ENCODE assay signal across 17 mouse cellular contexts in the genomic region with DNA sequence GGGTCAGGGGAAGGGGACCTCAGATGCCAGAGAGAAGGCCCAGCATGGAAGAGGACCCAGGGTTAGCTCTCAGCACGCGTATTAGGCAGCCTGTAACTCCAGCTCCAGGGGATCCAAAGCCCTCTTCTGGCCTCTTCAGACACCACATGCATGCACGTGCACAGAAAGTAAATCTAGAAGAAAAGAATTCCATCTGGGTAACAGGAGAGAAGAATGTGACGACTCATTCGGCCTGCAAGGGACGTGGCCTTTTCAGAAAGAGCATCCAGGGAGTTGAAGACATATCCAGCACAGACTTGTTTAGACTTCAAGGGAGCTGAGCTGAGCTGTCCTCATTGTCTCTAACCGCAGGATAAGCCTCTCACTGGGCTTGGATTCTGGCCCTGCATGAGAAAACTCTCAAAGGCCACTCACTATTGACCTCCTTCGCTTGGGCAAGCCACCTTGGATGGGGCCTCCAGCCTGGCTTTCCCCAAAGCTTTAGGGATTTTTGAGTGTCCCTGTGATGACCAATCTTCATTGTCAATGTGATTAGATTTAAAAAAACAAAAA. TPM values are rescaled to one million over a fixed set of nuclear protein-coding genes. Genes with fewer than 3 reads are reported as not detected.
DNase-seq lines count a peak whose midpoint lies in the region; ATAC-seq and TF ChIP-seq lines count a peak whose summit lies in the region.
"Had no signal": no experiment of that assay in that cellular context is flagged by ENCODE, and none has a peak within 500 bp of the region (broad histone marks: within the 10 kb centered on the region; RNA-seq: fewer than 3 reads in every experiment).

No protein-coding gene starts in this region.

- WGBS in lung, embryonic 14.5 days: 57% methylated on average over 8 of the region's 8 CpGs
- WGBS in limb, embryonic 10.5 days: 81% methylated on average over 8 of the region's 8 CpGs

- no peak overlapping the region for H3K9ac ChIP-seq in lung, embryonic 14.5 days
- H3K9ac ChIP-seq: forebrain, embryonic 12.5 days; hindbrain, embryonic 14.5 days had no signal

- no peak overlapping the region for H3K27ac ChIP-seq in lung, embryonic 14.5 days (ENCODE audit: low read depth)
- peak overlapping the region; percentile 63; the same call in 1 of the 2 replicates for H3K27ac ChIP-seq in limb, embryonic 10.5 days
- H3K27ac ChIP-seq: forebrain, embryonic 12.5 days; hindbrain, embryonic 14.5 days had no signal

- H3K36me3 ChIP-seq in lung, embryonic 14.5 days (ENCODE audit: insufficient read depth): no peaks in the 10 kb centered on the region
- no peaks in the 10 kb centered on the region for H3K36me3 ChIP-seq in limb, embryonic 10.5 days
- H3K36me3 ChIP-seq: forebrain, embryonic 12.5 days had no signal

- H3K4me3 ChIP-seq in lung, embryonic 14.5 days (ENCODE audit: low read depth, low read length): no peak overlapping the region
- H3K4me3 ChIP-seq in limb, embryonic 10.5 days: no peak overlapping the region
- H3K4me3 ChIP-seq: forebrain, embryonic 12.5 days; myocyte had no signal

- peak; percentile 14 for DNase-seq in embryo, embryonic 10.5 days (ENCODE audit: low spot score)
- DNase-seq in embryo, embryonic 9.5 days (ENCODE audit: extremely low spot score): no peak
- peak; percentile 24 for DNase-seq in lung, embryonic 14.5 days
- DNase-seq in lung, adult 18-20 months: no peak
- peak; percentile 10 for DNase-seq in brain, embryonic 14.5 days (ENCODE audit: low read depth)
- no peak for DNase-seq in limb, embryonic 10.5 days (ENCODE audit: low spot score)
- no peak for DNase-seq in ovary, postnatal 36 days (ENCODE audit: low spot score)
- DNase-seq in urinary bladder, postnatal 25 days (ENCODE audit: low spot score): no peak
- DNase-seq: adrenal gland, postnatal 25 days; cerebellum, postnatal 14 days; gastrocnemius, postnatal 14 days; heart, postnatal 10 days; kidney, adult 18-20 months; thymus, postnatal 14 days had no signal

- ATAC-seq in lung, embryonic 14.5 days (ENCODE audit: insufficient read depth): no peak

- peaks cover 10% of the 10 kb centered on the region; the same call in 1 of the 2 replicates for H3K4me1 ChIP-seq in lung, embryonic 14.5 days (ENCODE audit: insufficient read depth)
- H3K4me1 ChIP-seq in limb, embryonic 10.5 days: peaks cover 31% of the 10 kb centered on the region
- H3K4me1 ChIP-seq: forebrain, embryonic 12.5 days had no signal

- H3K9me3 ChIP-seq in lung, embryonic 14.5 days (ENCODE audit: low read depth, low read length): no peaks in the 10 kb centered on the region
- H3K9me3 ChIP-seq in limb, embryonic 10.5 days (replicated peaks): no peaks in the 10 kb centered on the region
- H3K9me3 ChIP-seq: forebrain, embryonic 12.5 days had no signal

- no peak overlapping the region for H3K4me2 ChIP-seq in lung, embryonic 14.5 days
- H3K4me2 ChIP-seq: forebrain, embryonic 12.5 days; hindbrain, embryonic 14.5 days had no signal

- no peaks in the 10 kb centered on the region for H3K27me3 ChIP-seq in lung, embryonic 14.5 days (ENCODE audit: insufficient read depth, low read length)
- H3K27me3 ChIP-seq in limb, embryonic 10.5 days (ENCODE audit: low read depth, poor library complexity, severe bottlenecking): no peaks in the 10 kb centered on the region

- peak; percentile 31 for TF ChIP-seq CTCF in lung, embryonic 14.5 days (IDR thresholded peaks at IDR 0.05; ENCODE audit: low read depth)
- TF ChIP-seq CTCF in brain, embryonic 14.5 days (IDR thresholded peaks at IDR 0.05; ENCODE audit: borderline replicate concordance, extremely low read depth, insufficient read depth, insufficient read length): no peak

- TF ChIP-seq POLR2A in brain, embryonic 14.5 days (IDR thresholded peaks at IDR 0.05; ENCODE audit: borderline replicate concordance, extremely low read depth, insufficient read depth, insufficient read length, poor library complexity, severe bottlenecking): no peak

RNA-seq across cellular contexts. Expression of a gene that starts 8.1 kb away (rescaled TPM):
- 147 and 149 TPM in 2 replicates for polyA plus RNA-seq in lung, embryonic 14.5 days (2014; fragmentation: Nextera tagmentation; extraction: Ambion mirVana)
- 73.0 and 82.8 TPM in 2 replicates for polyA plus RNA-seq in brain, embryonic 14.5 days (2012; rRNA removed)
- polyA plus RNA-seq in limb, embryonic 10.5 days (2016; fragmentation: Nextera tagmentation; extraction: Ambion mirVana): 184 and 192 TPM in 2 replicates

RNA-seq across cellular contexts. Expression of a gene that starts 41.3 kb away (rescaled TPM):
- polyA plus RNA-seq in lung, embryonic 14.5 days (2014; fragmentation: Nextera tagmentation; extraction: Ambion mirVana): 10.4 and 10.9 TPM in 2 replicates
- polyA plus RNA-seq in brain, embryonic 14.5 days (2012; rRNA removed): 32.5 and 35.7 TPM in 2 replicates
- 7.7 and 10.0 TPM in 2 replicates for polyA plus RNA-seq in limb, embryonic 10.5 days (2016; fragmentation: Nextera tagmentation; extraction: Ambion mirVana)

RNA-seq across cellular contexts. Expression of a gene that starts 50.7 kb away (rescaled TPM):
- polyA plus RNA-seq in lung, embryonic 14.5 days (2014; fragmentation: Nextera tagmentation; extraction: Ambion mirVana): 41.3 and 46.5 TPM in 2 replicates
- polyA plus RNA-seq in brain, embryonic 14.5 days (2012; rRNA removed): 20.4 and 28.4 TPM in 2 replicates
- polyA plus RNA-seq in limb, embryonic 10.5 days (2016; fragmentation: Nextera tagmentation; extraction: Ambion mirVana): 37.7 and 39.2 TPM in 2 replicates

RNA-seq across cellular contexts. Expression of a gene that starts 58.1 kb away (rescaled TPM):
- 32.8 and 37.9 TPM in 2 replicates for polyA plus RNA-seq in lung, embryonic 14.5 days (2014; fragmentation: Nextera tagmentation; extraction: Ambion mirVana)
- polyA plus RNA-seq in brain, embryonic 14.5 days (2012; rRNA removed): 169 and 209 TPM in 2 replicates
- 31.8 and 40.6 TPM in 2 replicates for polyA plus RNA-seq in limb, embryonic 10.5 days (2016; fragmentation: Nextera tagmentation; extraction: Ambion mirVana)

Comparison
In these comparisons a context has a peak if more than half of its experiments do, and no peak if none do; other contexts are left out.
1. DNase-seq: peak in embryo, embryonic 10.5 days (single experiment), lung, embryonic 14.5 days (single experiment) and brain, embryonic 14.5 days (single experiment); none in embryo, embryonic 9.5 days (single experiment), lung, adult 18-20 months (0 of 2), limb, embryonic 10.5 days (single experiment), ovary, postnatal 36 days (single experiment) and urinary bladder, postnatal 25 days (single experiment).